Mouse (Mus musculus) induced T-regulatory cell, adult 2 months (primary cell): ENCODE measurements around the gene Olfr1270.
"Not testable (repeated sequence)": the region's sequence is repeated elsewhere in the genome, so short reads cannot be mapped to it uniquely, and the experiment has no call there.

Experiments
- DNase-seq: peaks from one replicate; pipeline ENCODE4 v3.0.0-alpha.2; 2012; ENCODE audit warnings: low read depth

Olfr1270 gene

GRCm38 (mm10) chr2:90152991-90153390 lies at the start of gene Olfr1270:
TSS of gene Olfr1270 (minus strand) at chr2:90153091.
- no peak for DNase-seq

GRCm38 (mm10) chr2:90199606-90200005 lies 46.7 kb upstream of the Olfr1270 start:
- not testable (repeated sequence) for DNase-seq

- not testable (repeated sequence) for DNase-seq
Measured at GRCm38 (mm10) chr2:90195285-90195684, 42.4 kb upstream of the Olfr1270 start.

GRCm38 (mm10) chr2:90194750-90195149 lies 41.9 kb upstream of the Olfr1270 start:
- not testable (repeated sequence) for DNase-seq

- DNase-seq: not testable (repeated sequence)
Measured at GRCm38 (mm10) chr2:90187082-90187481, 34.2 kb upstream of the Olfr1270 start.

- not testable (repeated sequence) for DNase-seq
Measured at GRCm38 (mm10) chr2:90186082-90186481, 33.2 kb upstream of the Olfr1270 start.

GRCm38 (mm10) chr2:90153916-90154315 lies 1.0 kb upstream of the Olfr1270 start:
- no peak for DNase-seq

- DNase-seq: no peak
Measured at GRCm38 (mm10) chr2:90142196-90142595, 10.7 kb downstream of the Olfr1270 start, which contains the start of gene Olfr32. TSS of gene Olfr32 (minus strand) at chr2:90142296.

- no peak for DNase-seq
Measured at GRCm38 (mm10) chr2:90121312-90121711, 31.6 kb downstream of the Olfr1270 start, which contains the start of gene Olfr1269. TSS of gene Olfr1269 (minus strand) at chr2:90121412.
